Mouse (Mus musculus) adipose tissue, adult 10 weeks (tissue): ENCODE data around the gene Acaa1b. TPM values are rescaled to one million over a fixed set of nuclear protein-coding genes. Genes with fewer than 3 reads are reported as not detected.

ENCODE experiments used
- polyA plus RNA-seq: library from polyadenylated mRNA; stranded (reverse); fragments of 350-450 nt; fragmentation: Illumina TruSeq; extraction: RNeasy Lipid Tissue Mini Kit (QIAGEN cat#74804); gene quantifications from one replicate; pipeline ENCODE4 v1.2.3, GENCODE M21; 2014; ENCODE audit warnings: low read depth, low replicate concordance

The Acaa1b gene
- 20.9 TPM for polyA plus RNA-seq

GRCm38 (mm10) chr9:119156278-119157201 is at the start of gene Acaa1b:
Gene Acaa1b (minus strand): TSS chr9:119157093.

GRCm38 (mm10) chr9:119158861-119159260 is 2.0 kb upstream of the Acaa1b start, which contains the start of gene Gm47289:
Gene Gm47289 (plus strand): TSS chr9:119159161.

GRCm38 (mm10) chr9:119101992-119102782 is 54.7 kb downstream of the Acaa1b start, which contains the start of gene Dlec1:
Gene Dlec1 (plus strand): TSS chr9:119102478.

Other genes with a start within 250 kb of the Acaa1b start
- gene Ctdspl, start 230.6 kb downstream of the Acaa1b start, polyA plus RNA-seq = 32.3 TPM
- gene Vill, start 104.3 kb downstream of the Acaa1b start, polyA plus RNA-seq = 6.5 TPM
- gene Plcd1, start 63.6 kb downstream of the Acaa1b start, polyA plus RNA-seq = 18.7 TPM
- 12.8 TPM for gene Dlec1, start 54.6 kb downstream of the Acaa1b start, polyA plus RNA-seq
- gene Gm47289, start 2.1 kb upstream of the Acaa1b start, polyA plus RNA-seq = not detected
- gene Slc22a13, start 52.0 kb upstream of the Acaa1b start, polyA plus RNA-seq = not detected
- 26.0 TPM for gene Oxsr1, start 165.3 kb upstream of the Acaa1b start, polyA plus RNA-seq
- gene Acaa1a, start 182.6 kb upstream of the Acaa1b start, polyA plus RNA-seq = 118 TPM
- 47.6 TPM for gene Myd88, start 184.3 kb upstream of the Acaa1b start, polyA plus RNA-seq
- 14.4 TPM for gene Xylb, start 200.3 kb upstream of the Acaa1b start, polyA plus RNA-seq
- gene Slc22a14, start 208.5 kb upstream of the Acaa1b start, polyA plus RNA-seq = 6.0 TPM
- gene Acvr2b, start 245.0 kb upstream of the Acaa1b start, polyA plus RNA-seq = 2.8 TPM